Mouse (Mus musculus): ENCODE data around the gene Pglyrp1.

GRCm38 (mm10) chr7:18844811-18845210, 26.3 kb upstream of the Pglyrp1 start:
- TF ChIP-seq TCF12 (IDR thresholded peaks at IDR 0.05; ENCODE audit: insufficient read depth, poor library complexity, severe bottlenecking) = no peak
- no peak for TF ChIP-seq POLR2A (IDR thresholded peaks at IDR 0.05; ENCODE audit: insufficient read length, low read depth)
- TF ChIP-seq USF1 (IDR thresholded peaks at IDR 0.05; ENCODE audit: low read depth) = no peak
- no peak for TF ChIP-seq MAX (IDR thresholded peaks at IDR 0.05; ENCODE audit: low read depth)
- TF ChIP-seq MYOD1 (IDR thresholded peaks at IDR 0.05; ENCODE audit: control insufficient read depth in 1 of 3, insufficient read length in 2 of 3, low read depth in 2 of 3) = no peak
- no peak for TF ChIP-seq CEBPB (IDR thresholded peaks at IDR 0.05; ENCODE audit: insufficient read depth, poor library complexity, severe bottlenecking)
- no peak for TF ChIP-seq E2F4 (IDR thresholded peaks at IDR 0.05; ENCODE audit: insufficient read depth)
- TF ChIP-seq POLR2AphosphoS2 (IDR thresholded peaks at IDR 0.05; ENCODE audit: insufficient read length, low read depth) = no peak
- no peak for TF ChIP-seq TCF3 (IDR thresholded peaks at IDR 0.05; ENCODE audit: insufficient read length, low read depth)
- no peak for TF ChIP-seq MYOG (IDR thresholded peaks at IDR 0.05; ENCODE audit: control insufficient read depth in 1 of 3, insufficient read depth in 1 of 3, insufficient read length in 2 of 3, low read depth in 2 of 3)
- no peak for TF ChIP-seq REST (IDR thresholded peaks at IDR 0.05; ENCODE audit: insufficient read depth, insufficient read length)
- TF ChIP-seq SRF (IDR thresholded peaks at IDR 0.05; ENCODE audit: control insufficient read depth, insufficient read length, low read depth) = no peak

Data from myocyte (in vitro differentiated cells).